Mouse (Mus musculus) adrenal gland, postnatal 14 days (tissue): Measurements from ENCODE around the gene Rbm8a2. TPM values are rescaled to one million over a fixed set of nuclear protein-coding genes. Genes with fewer than 3 reads are reported as not detected.

Experiments used
- total RNA-seq: library from RNA; stranded (reverse); gene quantifications from 2 replicates; pipeline ENCODE4 v1.2.3, GENCODE M21; 2021

The Rbm8a2 gene
- total RNA-seq, 1 experiment from 2014 or later, result not detected

Other genes starting within 250 kb of the Rbm8a2 start
- 7.0 and 7.2 TPM in 2 replicates for gene Exo1, start 98.5 kb downstream of the Rbm8a2 start, total RNA-seq
- gene Gm38100, start 58.8 kb downstream of the Rbm8a2 start, total RNA-seq, result not detected in 2 replicates